Mouse (Mus musculus) forebrain, embryonic 13.5 days (tissue): ENCODE results near the gene Pdlim5. TPM values are rescaled to one million over a fixed set of nuclear protein-coding genes. Genes with fewer than 3 reads are reported as not detected.

Experiments used
- ATAC-seq: fragments of 200-750 bp; cut with Nextera tagmentation; 2 replicates; pipeline ENCODE4 v1.8.0; 2017
- H3K27ac ChIP-seq: fragments of 300-500 bp; sonication (generic); 2 replicates; pipeline ENCODE4 v1.5.1; 2015; ENCODE audit warnings: inconsistent platforms, mild to moderate bottlenecking, moderate library complexity
- H3K27me3 ChIP-seq: fragments of 300-500 bp; sonication (generic); 2 replicates; pipeline ENCODE4 v1.6.1; 2015; ENCODE audit warnings: mild to moderate bottlenecking, inconsistent platforms
- H3K36me3 ChIP-seq: fragments of 300-500 bp; sonication (generic); 2 replicates; pipeline ENCODE4 v1.6.1; 2015; ENCODE audit warnings: mild to moderate bottlenecking, inconsistent platforms; ENCODE audit not compliant: poor library complexity, severe bottlenecking
- H3K4me1 ChIP-seq: fragments of 300-500 bp; sonication (generic); 2 replicates; pipeline ENCODE4 v1.6.1; 2015; ENCODE audit warnings: inconsistent platforms
- H3K4me2 ChIP-seq: fragments of 300-500 bp; sonication (generic); 2 replicates; pipeline ENCODE4 v1.6.1; 2015; ENCODE audit warnings: inconsistent platforms, mild to moderate bottlenecking, moderate library complexity
- H3K4me3 ChIP-seq: fragments of 300-500 bp; sonication (generic); 2 replicates; pipeline ENCODE4 v1.5.1; 2015; ENCODE audit warnings: mild to moderate bottlenecking, inconsistent platforms
- H3K9ac ChIP-seq: fragments of 300-500 bp; sonication (generic); 2 replicates; pipeline ENCODE4 v1.6.1; 2015; ENCODE audit warnings: mild to moderate bottlenecking, inconsistent platforms
- H3K9me3 ChIP-seq: fragments of 300-500 bp; sonication (generic); replicated peaks from 2 replicates; pipeline ENCODE4 v1.6.1; 2016; ENCODE audit warnings: inconsistent platforms
- WGBS: fragments of 180-500 bp; shearing (Covaris S2); methylation state at CpG from one replicate; pipeline ENCODE4 v1.1.7; 2015; 5-methylcytosine and 5-hydroxymethylcytosine counted together
- polyA plus RNA-seq: library from polyadenylated mRNA; unstranded; fragments of >200 nt; fragmentation: Nextera tagmentation; extraction: Ambion mirVana; gene quantifications from 2 replicates; pipeline ENCODE4 v1.2.1, GENCODE M21; 2015

Pdlim5 gene
- polyA plus RNA-seq, 1 experiment from 2014 or later: 8.7 TPM

DNA sequence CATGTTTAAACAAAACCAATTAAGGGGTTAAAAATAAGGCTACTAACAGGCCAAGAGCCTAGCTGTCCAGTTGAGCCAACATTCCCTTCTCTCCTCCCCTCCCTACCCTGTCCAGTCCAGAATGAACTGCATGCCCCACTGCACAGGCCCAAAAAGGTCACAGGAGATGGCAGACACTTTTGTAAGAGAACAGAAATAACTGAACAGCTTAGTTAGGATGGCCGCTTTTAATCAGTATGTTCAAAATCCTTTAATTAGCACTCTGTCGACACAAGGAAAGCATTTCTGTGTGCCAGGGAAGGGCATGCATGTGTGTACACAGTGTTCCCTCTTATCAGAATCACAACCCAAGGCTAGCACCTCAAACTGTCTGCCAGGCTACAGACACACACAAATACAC is 5.2 kb downstream of the Pdlim5 start:
- Histone ChIP-seq H3K9me3 (no peaks in the 10 kb centered on the region), H3K4me3 (no peak overlapping the region), H3K27me3 (0 out of 2 replicates have a peak, but pooled peaks cover 5% of the 10 kb centered on the region), H3K36me3 (no peaks in the 10 kb centered on the region), H3K27ac (no peak overlapping the region), H3K4me2 (no peak overlapping the region), H3K9ac (no peak overlapping the region), H3K4me1 (peaks cover 16% of the 10 kb centered on the region)
- no peak for ATAC-seq
- 6% methylated on average over 2 of the region's 2 CpGs for WGBS

DNA sequence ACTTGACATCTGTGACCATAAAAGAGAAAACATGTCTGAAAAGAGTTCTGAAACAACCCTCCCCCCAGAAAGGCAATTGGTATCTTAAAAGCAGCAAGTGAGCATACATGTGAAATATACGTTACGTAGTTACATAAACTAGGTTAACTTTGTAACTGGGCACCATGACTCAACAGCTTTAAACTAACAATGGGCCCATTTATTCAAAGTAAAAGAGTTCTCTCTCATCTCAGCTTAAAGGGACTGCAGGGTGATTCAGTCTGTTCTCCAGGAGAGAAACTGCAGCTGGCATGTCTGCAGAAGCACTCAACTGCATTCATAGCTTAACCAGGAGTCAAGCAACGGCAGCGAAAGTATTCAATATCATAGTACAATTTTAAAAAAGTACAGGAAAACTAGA is 7.3 kb downstream of the Pdlim5 start:
- Histone ChIP-seq H3K4me3 (no peak overlapping the region), H3K9me3 (no peaks in the 10 kb centered on the region), H3K27ac (no peak overlapping the region), H3K27me3 (no peaks in the 10 kb centered on the region), H3K36me3 (no peaks in the 10 kb centered on the region), H3K9ac (no peak overlapping the region), H3K4me1 (peaks cover 8% of the 10 kb centered on the region; the same call in 1 of the 2 replicates), H3K4me2 (no peak overlapping the region)
- ATAC-seq: no peak
- WGBS: 45% methylated on average over 4 of the region's 4 CpGs

DNA sequence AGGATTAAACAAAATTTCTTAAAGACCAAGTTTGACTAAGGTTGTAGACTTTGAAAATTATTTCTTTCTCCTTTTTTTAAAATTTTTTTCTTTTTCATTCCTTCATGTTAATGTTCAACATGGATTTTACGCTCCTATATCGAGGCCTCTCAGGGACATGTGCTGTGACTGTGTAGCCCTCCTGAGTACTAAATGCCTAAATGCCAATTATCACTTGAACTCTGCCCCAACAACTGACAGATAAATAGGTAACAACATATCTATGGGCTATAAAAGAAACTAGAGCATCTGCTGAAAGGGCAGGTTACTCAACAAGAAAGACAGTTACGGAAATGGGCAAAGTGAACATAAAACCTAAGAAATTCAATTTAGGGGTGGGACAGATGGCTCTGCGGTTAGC is 9.0 kb downstream of the Pdlim5 start:
- Histone ChIP-seq H3K4me1 (peaks cover 8% of the 10 kb centered on the region; the same call in 1 of the 2 replicates), H3K27me3 (no peaks in the 10 kb centered on the region), H3K9ac (no peak overlapping the region), H3K4me2 (no peak overlapping the region), H3K27ac (no peak overlapping the region), H3K4me3 (no peak overlapping the region), H3K9me3 (no peaks in the 10 kb centered on the region), H3K36me3 (no peaks in the 10 kb centered on the region)
- no peak for ATAC-seq
- WGBS: 92% methylated on average over 4 of the region's 4 CpGs

DNA sequence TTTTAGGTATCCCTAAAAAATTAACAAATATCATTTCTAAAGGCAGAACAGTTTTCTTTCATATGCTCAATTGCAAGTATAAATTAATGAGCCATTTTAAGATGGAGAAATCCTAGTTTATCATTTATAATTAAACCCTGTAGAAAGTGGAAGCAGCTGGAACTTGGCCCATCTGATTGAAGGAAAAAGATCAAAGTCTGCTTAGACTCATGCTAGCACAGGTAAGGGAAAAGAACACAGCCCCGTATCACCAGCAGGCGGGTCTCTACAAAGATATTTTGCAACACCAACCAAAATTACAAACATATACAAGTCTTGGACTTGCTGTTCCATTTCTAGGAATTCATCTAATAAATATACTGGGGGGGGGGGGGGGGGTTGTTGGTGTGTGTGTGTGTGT is 9.8 kb downstream of the Pdlim5 start:
- Histone ChIP-seq H3K4me3 (no peak overlapping the region), H3K4me1 (peaks cover 8% of the 10 kb centered on the region; the same call in 1 of the 2 replicates), H3K27ac (no peak overlapping the region), H3K36me3 (no peaks in the 10 kb centered on the region), H3K27me3 (no peaks in the 10 kb centered on the region), H3K9me3 (no peaks in the 10 kb centered on the region), H3K9ac (no peak overlapping the region), H3K4me2 (no peak overlapping the region)
- WGBS: 79% methylated on average over 2 of the region's 2 CpGs
- no peak for ATAC-seq

DNA sequence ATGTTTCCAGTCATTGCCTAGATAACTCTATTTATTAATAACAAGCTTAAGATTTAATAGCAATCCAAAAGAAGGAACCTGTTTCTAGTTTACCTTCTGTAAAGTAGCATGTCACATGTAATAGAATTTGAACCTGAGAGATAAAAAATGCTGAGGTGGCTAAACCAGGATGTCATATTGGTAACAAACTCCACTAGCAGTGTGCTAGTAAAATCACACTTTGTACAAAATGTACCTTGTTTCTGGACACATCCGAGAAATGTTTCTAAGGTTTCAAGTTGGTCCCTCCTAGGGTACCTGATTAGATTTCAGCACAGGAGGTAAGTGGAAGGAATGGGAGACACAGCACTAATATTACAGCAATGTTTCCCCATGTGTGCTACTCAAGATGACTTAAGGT is 18.9 kb downstream of the Pdlim5 start:
- WGBS: 86% methylated on average over 1 of the region's 1 CpGs
- ATAC-seq: no peak
- no peaks in the 10 kb centered on the region for H3K9me3 ChIP-seq

DNA sequence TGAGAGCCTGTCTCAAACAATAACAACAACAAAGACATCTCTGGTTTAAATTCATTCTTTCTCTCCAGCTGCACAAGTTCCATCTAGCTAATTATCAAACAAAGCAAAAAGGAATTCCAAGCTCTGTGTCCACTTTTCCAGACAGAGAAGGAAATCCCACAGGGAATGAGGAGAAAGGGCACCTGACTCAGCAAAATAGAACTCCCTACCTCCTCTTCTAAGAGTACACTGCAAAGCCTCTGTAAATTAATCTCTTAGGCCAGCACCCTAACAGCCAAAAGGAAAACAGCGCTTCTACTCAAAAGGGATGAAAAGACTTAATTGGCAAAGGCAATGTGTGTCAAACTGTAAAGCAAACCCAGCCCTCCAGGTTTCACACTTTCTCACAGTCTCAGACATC is 20.4 kb downstream of the Pdlim5 start:
- H3K4me2 ChIP-seq: no peak overlapping the region
- H3K27me3 ChIP-seq: no peaks in the 10 kb centered on the region
- no peak overlapping the region for H3K4me3 ChIP-seq
- H3K9ac ChIP-seq: no peak overlapping the region
- peaks cover 8% of the 10 kb centered on the region for H3K4me1 ChIP-seq
- no peak for ATAC-seq
- no peaks in the 10 kb centered on the region for H3K36me3 ChIP-seq
- no peaks in the 10 kb centered on the region for H3K9me3 ChIP-seq
- H3K27ac ChIP-seq: no peak overlapping the region
- WGBS: 0% methylated on average over 1 of the region's 1 CpGs

More for the DNA sequence above, 18.9 kb downstream of the Pdlim5 start:
- Histone ChIP-seq H3K27ac (no peak overlapping the region), H3K4me1 (peaks cover 8% of the 10 kb centered on the region), H3K4me2 (no peak overlapping the region), H3K27me3 (no peaks in the 10 kb centered on the region), H3K4me3 (no peak overlapping the region), H3K9ac (no peak overlapping the region), H3K36me3 (no peaks in the 10 kb centered on the region)

DNA sequence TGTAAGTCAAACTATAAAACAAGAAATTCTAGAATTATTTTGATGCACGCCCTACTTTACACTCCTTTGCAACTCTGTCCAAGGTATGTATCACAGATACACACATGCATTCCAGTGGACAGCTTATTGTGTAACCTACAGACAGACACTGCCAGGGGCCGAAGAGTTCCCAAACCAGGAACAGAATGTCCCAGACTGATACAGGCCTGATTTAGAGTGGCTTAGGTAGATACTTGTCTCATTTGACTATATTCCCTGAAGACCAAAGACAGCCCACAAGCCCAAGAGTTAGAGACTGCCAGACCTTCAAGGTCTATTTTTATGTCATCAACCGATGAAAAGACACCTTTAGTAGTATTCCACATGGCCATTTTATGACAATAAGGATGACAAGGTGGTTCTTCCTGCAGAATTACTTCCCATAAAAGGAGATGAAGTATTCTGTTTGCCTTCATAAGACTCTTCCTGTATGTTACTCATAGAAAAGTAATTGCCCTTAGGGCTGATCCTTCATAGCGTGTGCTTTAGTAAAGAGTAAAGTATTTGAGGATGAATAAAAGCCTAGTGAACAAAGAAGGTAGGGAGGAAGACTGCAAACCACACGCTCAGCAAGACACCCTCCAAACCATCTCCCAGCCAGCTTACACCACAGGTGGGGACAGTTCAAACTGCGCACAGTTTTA is 22.9 kb downstream of the Pdlim5 start:
- ATAC-seq: no peak
- Histone ChIP-seq H3K27ac (no peak overlapping the region), H3K4me1 (peaks cover 8% of the 10 kb centered on the region), H3K4me3 (no peak overlapping the region), H3K9me3 (no peaks in the 10 kb centered on the region), H3K4me2 (no peak overlapping the region), H3K36me3 (no peaks in the 10 kb centered on the region), H3K9ac (no peak overlapping the region), H3K27me3 (no peaks in the 10 kb centered on the region)
- 89% methylated on average over 6 of the region's 6 CpGs for WGBS

DNA sequence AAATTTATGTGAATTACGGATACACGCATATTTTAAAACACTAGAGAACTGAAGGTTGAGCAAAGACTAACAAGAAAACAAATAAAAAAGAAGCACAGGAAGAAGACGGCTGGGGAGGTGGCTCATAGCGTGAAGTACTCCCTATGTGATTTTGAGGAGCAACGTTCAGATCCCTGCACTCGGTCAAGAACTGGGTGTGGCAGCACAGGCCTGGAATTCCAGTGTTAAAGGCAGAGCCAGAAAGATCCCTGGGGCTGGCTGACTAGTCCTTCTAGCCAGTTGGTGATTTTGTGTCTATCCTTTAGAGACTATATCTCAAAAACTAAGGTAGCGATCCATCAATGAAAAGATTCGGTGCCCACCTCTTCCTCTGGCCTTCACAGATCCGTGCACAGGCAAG is 27.1 kb downstream of the Pdlim5 start:
- Histone ChIP-seq H3K36me3 (no peaks in the 10 kb centered on the region), H3K4me1 (no peaks in the 10 kb centered on the region), H3K9ac (no peak overlapping the region), H3K4me3 (no peak overlapping the region), H3K9me3 (no peaks in the 10 kb centered on the region), H3K27ac (no peak overlapping the region), H3K27me3 (no peaks in the 10 kb centered on the region), H3K4me2 (no peak overlapping the region)
- WGBS: 90% methylated on average over 9 of the region's 9 CpGs
- no peak for ATAC-seq

DNA sequence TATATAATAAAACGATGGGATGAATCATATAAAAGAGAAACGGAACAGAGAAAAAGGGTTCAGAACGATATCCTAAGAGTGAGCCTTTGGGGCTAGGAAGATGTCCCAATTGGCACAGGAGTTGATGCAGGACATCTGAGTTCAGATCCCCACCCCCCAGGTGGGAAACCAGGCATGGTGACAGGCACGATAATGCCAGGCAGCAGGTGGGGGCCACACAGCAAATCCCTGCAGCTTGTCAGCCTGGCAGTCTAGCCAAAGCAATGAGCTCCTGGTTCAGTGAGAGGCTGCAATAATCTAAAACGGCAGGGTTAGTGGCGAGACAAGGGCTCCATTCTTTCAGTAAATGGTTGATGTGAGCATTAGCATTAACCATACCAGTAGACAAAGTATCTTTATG is 33.4 kb downstream of the Pdlim5 start:
- no peak for ATAC-seq
- Histone ChIP-seq H3K4me2 (no peak overlapping the region), H3K27ac (no peak overlapping the region), H3K36me3 (no peaks in the 10 kb centered on the region), H3K4me3 (no peak overlapping the region), H3K9ac (no peak overlapping the region), H3K9me3 (no peaks in the 10 kb centered on the region), H3K27me3 (no peaks in the 10 kb centered on the region), H3K4me1 (no peaks in the 10 kb centered on the region)
- 68% methylated on average over 6 of the region's 6 CpGs for WGBS

DNA sequence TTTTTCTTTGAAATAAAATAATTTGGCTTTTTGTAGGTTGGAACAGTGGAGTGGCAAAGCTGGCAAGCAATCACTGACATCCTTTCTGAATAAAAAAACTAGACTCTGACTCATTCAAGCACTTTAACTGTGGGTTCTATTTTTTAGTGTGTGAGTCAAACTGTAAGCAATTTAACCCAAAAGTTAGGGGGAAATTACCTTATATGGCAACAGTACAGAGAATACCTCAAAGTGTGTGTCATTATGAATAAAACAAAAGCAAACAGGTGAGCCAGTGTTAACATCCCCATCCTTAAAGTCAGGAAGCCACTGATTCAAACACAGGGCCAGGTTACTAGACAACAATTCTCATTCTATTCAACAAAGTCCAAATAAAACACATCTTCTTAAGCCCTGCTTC is 36.5 kb downstream of the Pdlim5 start:
- H3K4me2 ChIP-seq: no peak overlapping the region
- H3K4me1 ChIP-seq: no peaks in the 10 kb centered on the region
- H3K4me3 ChIP-seq: no peak overlapping the region
- no peaks in the 10 kb centered on the region for H3K9me3 ChIP-seq
- H3K9ac ChIP-seq: no peak overlapping the region
- H3K27ac ChIP-seq: no peak overlapping the region
- H3K36me3 ChIP-seq: no peaks in the 10 kb centered on the region
- ATAC-seq: no peak
- H3K27me3 ChIP-seq: no peaks in the 10 kb centered on the region

DNA sequence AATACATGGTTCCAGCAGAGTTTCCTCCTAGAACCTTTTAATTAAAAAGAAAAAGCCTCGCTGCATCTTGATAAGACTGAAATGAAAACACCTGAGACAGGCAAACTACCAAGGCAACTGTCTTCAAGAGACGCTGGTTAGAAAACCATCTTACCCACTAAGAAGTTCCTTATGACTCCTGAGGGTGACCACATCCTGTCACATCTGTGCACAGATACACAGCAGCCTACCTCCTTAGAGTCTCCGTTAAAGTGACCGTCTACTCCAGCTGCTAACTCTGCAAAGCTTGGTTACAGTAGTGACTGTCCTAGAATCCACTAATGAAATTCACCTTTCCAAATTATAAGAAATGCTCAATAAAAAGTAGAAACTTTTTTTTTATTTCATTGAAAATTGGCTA is 38.8 kb downstream of the Pdlim5 start:
- H3K9ac ChIP-seq: no peak overlapping the region
- no peak for ATAC-seq
- no peaks in the 10 kb centered on the region for H3K36me3 ChIP-seq
- H3K27ac ChIP-seq: no peak overlapping the region
- H3K27me3 ChIP-seq: no peaks in the 10 kb centered on the region
- no peak overlapping the region for H3K4me3 ChIP-seq
- H3K4me2 ChIP-seq: no peak overlapping the region
- 91% methylated on average over 4 of the region's 4 CpGs for WGBS
- H3K9me3 ChIP-seq: no peaks in the 10 kb centered on the region
- H3K4me1 ChIP-seq: no peaks in the 10 kb centered on the region

DNA sequence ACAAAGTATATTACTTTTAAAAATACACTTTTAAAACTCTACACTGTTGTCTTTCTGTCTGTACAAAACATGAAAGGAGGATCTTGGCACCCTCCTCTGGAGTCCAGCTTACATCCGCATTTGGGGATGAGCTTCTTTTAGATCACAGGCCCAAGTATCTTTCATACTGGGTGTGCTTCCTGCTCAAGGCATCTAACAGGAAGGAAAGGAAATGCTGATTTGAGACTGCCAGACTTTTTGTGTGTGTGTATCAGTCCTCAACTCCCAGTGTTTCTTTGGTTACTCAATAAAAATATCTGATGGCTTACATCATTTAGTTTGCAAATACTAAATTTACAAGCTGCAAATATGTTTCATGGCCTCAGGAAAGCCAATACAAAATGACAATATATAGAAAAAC is 42.3 kb downstream of the Pdlim5 start:
- H3K4me1 ChIP-seq: no peaks in the 10 kb centered on the region
- H3K36me3 ChIP-seq: 0 out of 2 replicates have a peak, but pooled peaks cover 5% of the 10 kb centered on the region
- H3K4me3 ChIP-seq: no peak overlapping the region
- 0 out of 2 replicates have a peak, but pooled peaks cover 6% of the 10 kb centered on the region for H3K9me3 ChIP-seq
- WGBS: 88% methylated on average over 1 of the region's 1 CpGs
- no peaks in the 10 kb centered on the region for H3K27me3 ChIP-seq
- no peak overlapping the region for H3K9ac ChIP-seq
- no peak for ATAC-seq
- no peak overlapping the region for H3K4me2 ChIP-seq
- no peak overlapping the region for H3K27ac ChIP-seq

DNA sequence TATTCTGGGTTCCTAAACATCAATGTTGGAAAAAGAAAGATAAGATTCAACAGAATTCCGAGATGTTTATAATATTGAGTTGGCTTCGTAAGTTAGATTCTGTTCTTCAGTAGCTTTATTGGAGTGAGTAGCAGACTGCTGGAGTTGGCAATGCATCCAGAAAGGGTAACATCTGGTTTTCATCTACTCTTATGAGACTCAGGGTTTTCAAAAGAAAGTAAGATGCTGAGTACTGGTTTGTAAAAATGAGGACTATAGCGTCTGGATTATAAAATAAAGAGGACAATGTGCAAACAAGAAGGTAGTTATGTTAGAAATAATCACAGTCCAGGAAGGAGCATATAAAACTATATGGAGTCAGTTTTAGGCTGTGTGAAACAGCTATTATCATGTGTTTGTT is 45.0 kb downstream of the Pdlim5 start:
- H3K36me3 ChIP-seq: 0 out of 2 replicates have a peak, but pooled peaks cover 5% of the 10 kb centered on the region
- no peaks in the 10 kb centered on the region for H3K27me3 ChIP-seq
- WGBS: 93% methylated on average over 3 of the region's 3 CpGs
- H3K4me2 ChIP-seq: no peak overlapping the region
- no peaks in the 10 kb centered on the region for H3K4me1 ChIP-seq
- H3K9ac ChIP-seq: no peak overlapping the region
- H3K27ac ChIP-seq: no peak overlapping the region
- 0 out of 2 replicates have a peak, but pooled peaks cover 6% of the 10 kb centered on the region for H3K9me3 ChIP-seq
- H3K4me3 ChIP-seq: no peak overlapping the region
- ATAC-seq: no peak
